Mouse (Mus musculus) c-Kit-negative CD71-positive TER-119-positive erythroid progenitor cells, embryonic 14.5 days (primary cell): ENCODE measurements around the gene Kcna3.

Source experiments
- DNase-seq: peaks from one replicate; pipeline ENCODE4 v3.0.0-alpha.2; 2013; ENCODE audit warnings: low read depth, low spot score

Kcna3 gene

GRCm38 (mm10) chr3:107065510-107066095 is 29.6 kb downstream of the Kcna3 start:
- DNase-seq, result no peak

GRCm38 (mm10) chr3:107066165-107066850 is 30.3 kb downstream of the Kcna3 start:
- DNase-seq, result no peak

- no peak for DNase-seq
These were observed 31.3 kb downstream of the Kcna3 start for GRCm38 (mm10) chr3:107067245-107067644.

GRCm38 (mm10) chr3:107073863-107074262 is 37.9 kb downstream of the Kcna3 start:
- no peak for DNase-seq

- DNase-seq, result no peak
These were observed 39.7 kb downstream of the Kcna3 start for GRCm38 (mm10) chr3:107075705-107076104.

- DNase-seq, result no peak
These were observed 40.7 kb downstream of the Kcna3 start for GRCm38 (mm10) chr3:107076658-107077057.

- DNase-seq, result no peak
These were observed 41.1 kb downstream of the Kcna3 start for GRCm38 (mm10) chr3:107077101-107077500.

- no peak for DNase-seq
These were observed 44.8 kb downstream of the Kcna3 start for GRCm38 (mm10) chr3:107080803-107081202.

- DNase-seq, result no peak
These were observed 45.3 kb downstream of the Kcna3 start for GRCm38 (mm10) chr3:107081227-107081626.

GRCm38 (mm10) chr3:107084586-107084985 is 48.6 kb downstream of the Kcna3 start:
- no peak for DNase-seq

GRCm38 (mm10) chr3:107087410-107087809 is 51.4 kb downstream of the Kcna3 start:
- DNase-seq, result no peak
